In genomic region chr13:42050160-42050559, GRCm38 (mm10) we compare ENCODE assay signal across 8 mouse cellular contexts. TPM values are rescaled to one million over a fixed set of nuclear protein-coding genes. Genes with fewer than 3 reads are reported as not detected.
DNase-seq lines count a peak whose midpoint lies in the region; ATAC-seq lines count a peak whose summit lies in the region.

No protein-coding gene starts in this region.

- H3K4me2 ChIP-seq in heart, embryonic 11.5 days, result peak overlapping the region; percentile 86
- peak overlapping the region; percentile 81 for H3K4me2 ChIP-seq in embryonic facial prominence, embryonic 15.5 days (replicated peaks)
- peak overlapping the region; percentile 75 for H3K4me2 ChIP-seq in limb, embryonic 15.5 days

- H3K9me3 ChIP-seq in heart, embryonic 11.5 days (replicated peaks; ENCODE audit: control insufficient read depth, low read length), result no peaks in the 10 kb centered on the region
- H3K9me3 ChIP-seq in embryonic facial prominence, embryonic 15.5 days (replicated peaks), result no peaks in the 10 kb centered on the region
- H3K9me3 ChIP-seq in limb, embryonic 15.5 days, result no peaks in the 10 kb centered on the region

- intact Hi-C loops in heart, postnatal 14 days (cut with DNase I), result loop anchor here (2.0 to 5.0 kb wide), 4 partner anchors 47 to 408 kb away; partner anchors contain the start of gene Edn1

- ATAC-seq in heart, embryonic 11.5 days (replicated peaks; ENCODE audit: insufficient number of reproducible peaks, low FRiP score, low TSS enrichment), result no peak
- ATAC-seq in embryonic facial prominence, embryonic 15.5 days (ENCODE audit: insufficient number of reproducible peaks, low FRiP score, low TSS enrichment, low read depth), result no peak
- ATAC-seq in limb, embryonic 15.5 days (ENCODE audit: insufficient number of reproducible peaks, low FRiP score, low TSS enrichment, low read depth), result no peak

- no peak overlapping the region; the same call in 1 of the 2 replicates for H3K27ac ChIP-seq in heart, embryonic 11.5 days (ENCODE audit: low read depth, low read length)
- H3K27ac ChIP-seq in embryonic facial prominence, embryonic 15.5 days (replicated peaks), result peak overlapping the region; percentile 96; the same call in 1 of the 2 replicates
- H3K27ac ChIP-seq in limb, embryonic 15.5 days, result no peak overlapping the region

- H3K4me1 ChIP-seq in heart, embryonic 11.5 days (ENCODE audit: control insufficient read depth, insufficient read depth, low read length), result peaks cover 9% of the 10 kb centered on the region; the same call in 1 of the 2 replicates
- peaks cover 21% of the 10 kb centered on the region for H3K4me1 ChIP-seq in embryonic facial prominence, embryonic 15.5 days
- H3K4me1 ChIP-seq in limb, embryonic 15.5 days, result peaks cover 18% of the 10 kb centered on the region

- no peak overlapping the region for H3K9ac ChIP-seq in heart, embryonic 11.5 days (ENCODE audit: low read depth, low read length)
- no peak overlapping the region for H3K9ac ChIP-seq in embryonic facial prominence, embryonic 15.5 days
- no peak overlapping the region for H3K9ac ChIP-seq in limb, embryonic 15.5 days

- 6% methylated on average over 3 of the region's 3 CpGs for WGBS in heart, embryonic 11.5 days (ENCODE audit: insufficient replicate concordance)
- 3% methylated on average over 3 of the region's 3 CpGs for WGBS in embryonic facial prominence, embryonic 15.5 days
- 5% methylated on average over 3 of the region's 3 CpGs for WGBS in limb, embryonic 15.5 days

- peak overlapping the region; percentile 91 for H3K4me3 ChIP-seq in heart, embryonic 11.5 days (ENCODE audit: low read depth, low read length)
- peak overlapping the region; percentile 86 for H3K4me3 ChIP-seq in embryonic facial prominence, embryonic 15.5 days (replicated peaks)
- peak overlapping the region; percentile 94 for H3K4me3 ChIP-seq in limb, embryonic 15.5 days

- DNase-seq in heart, postnatal 14 days, result no peak
- DNase-seq in A20 (ENCODE audit: low read depth, low spot score), result peak; percentile 55
- no peak for DNase-seq in spleen, postnatal 36 days (ENCODE audit: low spot score in 2 of 2)
- no peak for DNase-seq in cerebellum, postnatal 10 days
- DNase-seq in urinary bladder, postnatal 36 days (ENCODE audit: low spot score in 2 of 2), result no peak

- H3K27me3 ChIP-seq in heart, embryonic 11.5 days (ENCODE audit: control insufficient read depth, insufficient read depth, low read length), result no peaks in the 10 kb centered on the region
- no peaks in the 10 kb centered on the region for H3K27me3 ChIP-seq in embryonic facial prominence, embryonic 15.5 days
- no peaks in the 10 kb centered on the region for H3K27me3 ChIP-seq in limb, embryonic 15.5 days

- H3K36me3 ChIP-seq in heart, embryonic 11.5 days (ENCODE audit: control insufficient read depth, insufficient read depth, low read length), result no peaks in the 10 kb centered on the region
- no peaks in the 10 kb centered on the region for H3K36me3 ChIP-seq in embryonic facial prominence, embryonic 15.5 days
- no peaks in the 10 kb centered on the region for H3K36me3 ChIP-seq in limb, embryonic 15.5 days

RNA-seq across cellular contexts. Expression of gene Hivep1, which starts 1.7 kb away (rescaled TPM):
- 8.4 and 11.4 TPM in 2 replicates for polyA plus RNA-seq in heart, embryonic 11.5 days (2014; fragmentation: Nextera tagmentation; extraction: Ambion mirVana)
- 10 to 100 TPM; 21.2 to 23.7 TPM for total RNA-seq in heart, postnatal 14 days (2021)
- 9.7 and 11.7 TPM in 2 replicates for polyA plus RNA-seq in embryonic facial prominence, embryonic 15.5 days (2015; fragmentation: Nextera tagmentation; extraction: Ambion mirVana)
- 10.5 and 13.1 TPM in 2 replicates for polyA plus RNA-seq in limb, embryonic 15.5 days (2015; fragmentation: Nextera tagmentation; extraction: Ambion mirVana)
